ENCODE assay signal across 15 mouse cellular contexts in genomic region chr3:21941596-21941995, GRCm38 (mm10).
"Had no signal": no experiment of that assay in that cellular context is flagged by ENCODE, and none has a peak within 500 bp of the region (broad histone marks: within the 10 kb centered on the region; RNA-seq: fewer than 3 reads in every experiment).

No protein-coding gene starts in this region.

- H3K9me3 ChIP-seq: liver, embryonic 13.5 days; stomach, embryonic 15.5 days had no signal

- H3K27ac ChIP-seq: kidney, postnatal 0 days; layer of hippocampus, adult 2 months; liver, embryonic 13.5 days; stomach, embryonic 15.5 days had no signal

- H3K4me2 ChIP-seq: liver, embryonic 13.5 days; midbrain, embryonic 11.5 days; stomach, embryonic 15.5 days had no signal

- H3K9ac ChIP-seq: liver, embryonic 13.5 days; stomach, embryonic 15.5 days had no signal

- DNase-seq: kidney, adult 2 months; kidney, postnatal 25 days; layer of hippocampus, adult 9-11 months; liver, embryonic 13.5 days; lung, adult 2 months; lung, postnatal 14 days; lung, postnatal 4 days; midbrain, embryonic 14.5 days; right cerebral cortex, adult 18-20 months; right cerebral cortex, postnatal 25 days; thymus, postnatal 25 days had no signal

- H3K27me3 ChIP-seq: liver, embryonic 13.5 days; stomach, embryonic 15.5 days had no signal

- H3K4me3 ChIP-seq: layer of hippocampus, adult 2 months; liver, embryonic 13.5 days; stomach, embryonic 15.5 days had no signal

- H3K36me3 ChIP-seq: liver, embryonic 13.5 days; stomach, embryonic 15.5 days had no signal
